Mouse (Mus musculus) sigmoid colon, adult 10 weeks (tissue): Measurements from ENCODE around the gene Adgrg5. TPM values are rescaled to one million over a fixed set of nuclear protein-coding genes. Genes with fewer than 3 reads are reported as not detected.

Experiments used
- polyA plus RNA-seq: library from polyadenylated mRNA; stranded (reverse); fragments of 350-450 nt; fragmentation: Illumina TruSeq; extraction: RNeasy Lipid Tissue Mini Kit (QIAGEN cat#74804); gene quantifications from one replicate; pipeline ENCODE4 v1.2.3, GENCODE M21; 2014; ENCODE audit warnings: low read depth, low replicate concordance

Adgrg5 gene
- polyA plus RNA-seq = 0.19 TPM

GRCm38 (mm10) chr8:94923405-94923804 is at the start of gene Adgrg5:
Adgrg5 (plus strand) TSS chr8:94923694.

GRCm38 (mm10) chr8:94876197-94876730 is 47.2 kb upstream of the Adgrg5 start, which contains the start of gene Dok4:
Dok4 (minus strand) TSS chr8:94876330.

GRCm38 (mm10) chr8:94917851-94918495 is 5.5 kb upstream of the Adgrg5 start, which contains the start of gene Ccdc102a:
Ccdc102a (minus strand) TSS chr8:94918098.

GRCm38 (mm10) chr8:94974467-94975165 is 51.1 kb downstream of the Adgrg5 start, which contains the start of gene Adgrg1:
Adgrg1 (plus strand) TSS chr8:94974751.

Other genes starting within 250 kb of the Adgrg5 start
- gene Pllp, start 227.4 kb upstream of the Adgrg5 start, polyA plus RNA-seq = 18.7 TPM
- 2.3 TPM for gene Ccl22, start 178.1 kb upstream of the Adgrg5 start, polyA plus RNA-seq
- gene Cx3cl1, start 151.7 kb upstream of the Adgrg5 start, polyA plus RNA-seq = 5.1 TPM
- not detected for gene Ccl17, start 113.2 kb upstream of the Adgrg5 start, polyA plus RNA-seq
- gene Coq9, start 85.4 kb upstream of the Adgrg5 start, polyA plus RNA-seq = 19.1 TPM
- 6.3 TPM for gene Ciapin1, start 85.3 kb upstream of the Adgrg5 start, polyA plus RNA-seq
- 4.5 TPM for gene Polr2c, start 66.2 kb upstream of the Adgrg5 start, polyA plus RNA-seq
- gene Dok4, start 47.4 kb upstream of the Adgrg5 start, polyA plus RNA-seq = 13.7 TPM
- gene Ccdc102a, start 5.6 kb upstream of the Adgrg5 start, polyA plus RNA-seq = not detected
- gene Adgrg1, start 51.1 kb downstream of the Adgrg5 start, polyA plus RNA-seq = 2.4 TPM
- 1.2 TPM for gene Adgrg3, start 94.0 kb downstream of the Adgrg5 start, polyA plus RNA-seq
- not detected for gene Drc7, start 131.4 kb downstream of the Adgrg5 start, polyA plus RNA-seq
- gene Katnb1, start 157.5 kb downstream of the Adgrg5 start, polyA plus RNA-seq = 0.22 TPM